Mouse (Mus musculus) kidney, adult 2 months (tissue): ENCODE data around the gene Atp11a.

ENCODE experiments used
- CTCF ChIP-seq: fragments of 200-500 bp; conservative IDR thresholded peaks from 2 replicates; pipeline ENCODE4 v1.5.1; 2011; ENCODE audit warnings: low read depth, mild to moderate bottlenecking, control low read depth, low read length, moderate library complexity, mixed read lengths; ENCODE audit not compliant: insufficient read depth, insufficient read length
- POLR2A ChIP-seq: fragments of 200-500 bp; IDR thresholded peaks from one replicate; pipeline ENCODE4 v1.6.1; 2011; ENCODE audit warnings: low read depth, low read length, control low read depth

DNA sequence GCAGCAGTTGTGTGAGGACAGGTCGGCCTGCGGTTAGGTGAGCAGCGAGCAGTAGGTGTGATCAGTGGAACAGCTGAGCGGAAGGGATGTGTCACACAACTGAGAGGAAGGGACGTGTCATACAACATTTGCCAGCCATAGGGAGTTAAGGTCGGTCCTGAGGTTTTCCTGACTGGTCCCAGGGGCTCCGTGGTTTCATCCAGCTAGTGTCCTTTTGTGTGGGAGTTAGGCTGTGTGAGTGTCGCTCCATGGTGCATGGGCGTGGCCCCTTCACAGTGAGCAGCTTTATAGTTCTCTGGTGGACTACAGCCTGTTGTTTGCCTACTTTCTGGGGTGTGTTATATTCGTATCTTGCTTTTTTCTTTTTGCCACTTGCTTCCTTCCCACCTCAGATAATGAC is 94.4 kb downstream of the Atp11a start:
- TF ChIP-seq POLR2A = no peak
- no peak for TF ChIP-seq CTCF
